Mouse (Mus musculus) hindbrain, postnatal 0 days (tissue): ENCODE measurements around the gene Pet100. TPM values are rescaled to one million over a fixed set of nuclear protein-coding genes. Genes with fewer than 3 reads are reported as not detected.
"Not testable (repeated sequence)": the region's sequence is repeated elsewhere in the genome, so short reads cannot be mapped to it uniquely, and the experiment has no call there.

Experiments used
- ATAC-seq: fragments of 200-750 bp; cut with Nextera tagmentation; 2 replicates; pipeline ENCODE4 v1.8.0; 2017; ENCODE audit warnings: mild to moderate bottlenecking, moderate TSS enrichment, moderate library complexity
- DNase-seq: peaks from one replicate; pipeline ENCODE4 v3.0.0-alpha.2; 2015; ENCODE audit warnings: low spot score
- H3K27ac ChIP-seq: fragments of 300-500 bp; sonication (generic); 2 replicates; pipeline ENCODE4 v1.5.1; 2014; ENCODE audit warnings: mild to moderate bottlenecking
- H3K27me3 ChIP-seq: fragments of 300-500 bp; sonication (generic); 2 replicates; pipeline ENCODE4 v1.6.1; 2014; ENCODE audit warnings: low read length, mixed read lengths; ENCODE audit not compliant: insufficient read depth
- H3K36me3 ChIP-seq: fragments of 300-500 bp; sonication (generic); 2 replicates; pipeline ENCODE4 v1.6.1; 2014; ENCODE audit warnings: low read length, mixed read lengths; ENCODE audit not compliant: insufficient read depth
- H3K4me1 ChIP-seq: fragments of 300-500 bp; sonication (generic); 2 replicates; pipeline ENCODE4 v1.6.1; 2014; ENCODE audit warnings: antibody characterized with exemption, low read length, mixed read lengths; ENCODE audit not compliant: insufficient read depth
- H3K4me2 ChIP-seq: fragments of 300-500 bp; sonication (generic); 2 replicates; pipeline ENCODE4 v1.6.1; 2014; ENCODE audit warnings: low read depth, mild to moderate bottlenecking, low read length, moderate library complexity, mixed read lengths
- H3K4me3 ChIP-seq: fragments of 300-500 bp; sonication (generic); 2 replicates; pipeline ENCODE4 v1.5.1; 2014; ENCODE audit warnings: low read length
- H3K9ac ChIP-seq: fragments of 300-500 bp; sonication (generic); replicated peaks from 2 replicates; pipeline ENCODE4 v1.6.1; 2014; ENCODE audit warnings: mild to moderate bottlenecking, low read length, moderate library complexity, mixed read lengths
- H3K9me3 ChIP-seq: fragments of 300-500 bp; sonication (generic); 2 replicates; pipeline ENCODE4 v1.6.1; 2016; ENCODE audit warnings: low read length, mixed read lengths
- CTCF ChIP-seq: IDR thresholded peaks from 2 replicates; pipeline ENCODE4 v1.5.1; 2016; ENCODE audit warnings: antibody characterized with exemption, control low read depth, low read depth
- WGBS: fragments of 180-500 bp; shearing (Covaris S2); extraction: QIAGEN DNeasy Blood & Tissue Kit; methylation state at CpG from one replicate; pipeline ENCODE4 v1.1.7; 2014; 5-methylcytosine and 5-hydroxymethylcytosine counted together
- polyA plus RNA-seq: library from polyadenylated mRNA; unstranded; fragments of >200 nt; fragmentation: Nextera tagmentation; extraction: Ambion mirVana; gene quantifications from 2 replicates; pipeline ENCODE4 v1.2.1, GENCODE M21; 2015
- total RNA-seq: library from RNA; depleted of rRNA; stranded (reverse); fragments of >200 nt; gene quantifications from 2 replicates; pipeline ENCODE4 v1.2.3, GENCODE M21; 2014; rRNA removed

Gene Pet100
- total RNA-seq (3.7 and 16.5 TPM in 2 replicates), polyA plus RNA-seq (91.3 and 99.6 TPM in 2 replicates)

- Histone ChIP-seq H3K27me3 (no peaks in the 10 kb centered on the region), H3K27ac (0 out of 2 replicates have a peak within 1 kb of the TSS, but pooled peaks have one; percentile 54), H3K4me3 (peak within 1 kb of the TSS; percentile 90), H3K9ac (peak within 1 kb of the TSS; percentile 74), H3K4me2 (peak within 1 kb of the TSS; percentile 86), H3K36me3 (peaks cover 17% of the 10 kb centered on the region), H3K9me3 (no peaks in the 10 kb centered on the region), H3K4me1 (peaks cover 5% of the 10 kb centered on the region; the same call in 1 of the 2 replicates)
- under 1% methylated on average over 37 of the region's 37 CpGs for WGBS
- no peak for TF ChIP-seq CTCF
- ATAC-seq, result peak; percentile 98
- peak; percentile 100 for DNase-seq
Observed at GRCm38 (mm10) chr8:3621199-3621970, at the start of gene Pet100, which contains the start of gene Xab2. Gene Pet100, plus strand, starts transcription at chr8:3621548. Gene Xab2, minus strand, starts transcription at chr8:3621316.

GRCm38 (mm10) chr8:3574546-3574945, 46.8 kb upstream of the Pet100 start:
- H3K4me3 ChIP-seq, result no peak overlapping the region
- 89% methylated on average over 3 of the region's 3 CpGs for WGBS
- H3K9ac ChIP-seq, result no peak overlapping the region
- no peak overlapping the region for H3K27ac ChIP-seq
- H3K4me2 ChIP-seq, result no peak overlapping the region
- no peak for TF ChIP-seq CTCF
- H3K4me1 ChIP-seq, result no peaks in the 10 kb centered on the region
- no peaks in the 10 kb centered on the region for H3K36me3 ChIP-seq
- H3K27me3 ChIP-seq, result no peaks in the 10 kb centered on the region
- DNase-seq (no peak), ATAC-seq (no peak)
- no peaks in the 10 kb centered on the region for H3K9me3 ChIP-seq

DNA sequence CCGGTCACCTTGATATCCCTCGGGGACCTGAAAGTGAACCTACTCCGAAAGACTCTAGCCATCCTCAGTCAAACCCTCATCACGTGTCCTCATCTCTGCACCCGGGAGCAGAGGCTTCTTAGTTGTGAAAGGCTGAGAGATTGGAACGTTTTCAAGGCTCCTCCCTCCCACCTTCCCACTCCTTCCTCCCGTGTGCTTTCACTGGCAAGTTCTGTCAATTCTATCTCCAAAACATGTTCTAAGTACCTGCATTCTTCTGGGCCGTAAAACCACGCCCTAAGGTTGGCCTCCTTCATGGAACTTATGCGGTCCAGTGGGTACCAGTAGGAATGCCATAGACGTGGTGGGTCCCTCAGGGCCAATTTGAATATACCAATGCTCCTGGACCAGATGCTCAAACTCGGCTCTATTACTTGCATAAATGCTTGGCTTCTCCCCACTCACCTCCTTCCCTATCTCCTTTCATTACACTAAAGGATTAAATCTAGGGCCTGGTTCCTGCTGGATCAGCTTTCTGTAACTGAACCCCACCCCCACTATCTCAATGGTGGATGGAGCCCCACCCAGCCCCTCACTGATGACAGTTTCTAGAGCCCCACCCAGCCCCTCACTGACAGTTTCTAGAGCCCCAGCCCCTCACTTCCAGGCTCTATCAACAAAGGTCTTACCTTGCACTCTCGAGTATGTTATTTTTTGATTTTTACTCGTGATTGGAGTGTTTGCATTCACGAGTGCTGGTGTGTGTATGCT, 45.0 kb upstream of the Pet100 start:
- Histone ChIP-seq H3K36me3 (no peaks in the 10 kb centered on the region), H3K27ac (no peak overlapping the region), H3K27me3 (no peaks in the 10 kb centered on the region), H3K4me3 (no peak overlapping the region), H3K9me3 (no peaks in the 10 kb centered on the region), H3K4me2 (no peak overlapping the region), H3K9ac (no peak overlapping the region), H3K4me1 (no peaks in the 10 kb centered on the region)
- no peak for TF ChIP-seq CTCF
- WGBS, result 78% methylated on average over 15 of the region's 15 CpGs
- no peak for DNase-seq
- ATAC-seq, result no peak

GRCm38 (mm10) chr8:3579390-3580364, 41.7 kb upstream of the Pet100 start:
- H3K4me3 ChIP-seq, result no peak overlapping the region
- no peak overlapping the region for H3K27ac ChIP-seq
- H3K9ac ChIP-seq, result no peak overlapping the region
- ATAC-seq (no peak), DNase-seq (no peak)
- WGBS, result 87% methylated on average over 9 of the region's 9 CpGs
- H3K36me3 ChIP-seq, result no peaks in the 10 kb centered on the region
- no peaks in the 10 kb centered on the region for H3K9me3 ChIP-seq
- no peaks in the 10 kb centered on the region for H3K4me1 ChIP-seq
- no peak overlapping the region for H3K4me2 ChIP-seq
- no peak for TF ChIP-seq CTCF
- H3K27me3 ChIP-seq, result no peaks in the 10 kb centered on the region

- not testable (repeated sequence) for H3K36me3 ChIP-seq, H3K4me1 ChIP-seq, H3K4me3 ChIP-seq, H3K4me2 ChIP-seq, H3K9ac ChIP-seq, H3K27me3 ChIP-seq, ATAC-seq, H3K9me3 ChIP-seq, DNase-seq, H3K27ac ChIP-seq
- WGBS, result 73% methylated on average over 1 of the region's 3 CpGs
Observed at GRCm38 (mm10) chr8:3581961-3582360, 39.4 kb upstream of the Pet100 start.

DNA sequence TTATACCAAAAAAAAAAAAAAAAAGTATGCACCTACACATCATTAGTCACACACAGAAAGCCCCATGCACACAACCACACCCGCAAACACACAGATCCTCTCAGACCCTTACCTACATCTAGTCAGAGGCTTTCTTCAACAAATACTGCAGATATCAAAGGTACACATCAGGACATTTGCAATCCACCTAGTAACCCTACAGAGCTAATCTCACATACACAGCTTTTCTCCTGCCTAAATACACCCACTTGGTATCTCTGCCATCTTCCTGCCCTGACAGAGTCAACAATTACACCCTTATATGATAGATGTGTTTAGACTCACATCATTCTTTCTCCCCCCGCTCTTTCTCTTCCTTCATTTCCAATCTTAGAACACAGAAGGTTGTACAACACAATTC, 34.9 kb upstream of the Pet100 start:
- H3K4me3 ChIP-seq, result no peak overlapping the region
- DNase-seq, result no peak
- no peak for ATAC-seq
- no peak overlapping the region for H3K27ac ChIP-seq
- no peak overlapping the region for H3K9ac ChIP-seq
- no peaks in the 10 kb centered on the region for H3K9me3 ChIP-seq
- H3K4me1 ChIP-seq, result no peaks in the 10 kb centered on the region
- no peaks in the 10 kb centered on the region for H3K36me3 ChIP-seq
- H3K4me2 ChIP-seq, result no peak overlapping the region
- H3K27me3 ChIP-seq, result no peaks in the 10 kb centered on the region
- no peak for TF ChIP-seq CTCF
- 98% methylated on average over 2 of the region's 2 CpGs for WGBS
